Mouse (Mus musculus): ENCODE data around the gene Lrrn2. TPM values are rescaled to one million over a fixed set of nuclear protein-coding genes. Genes with fewer than 3 reads are reported as not detected.

The Lrrn2 gene
- 4.3 TPM for polyA plus RNA-seq (2014; fragmentation: Illumina TruSeq; extraction: RNeasy Lipid Tissue Mini Kit (QIAGEN cat#74804); ENCODE audit: low read depth, low replicate concordance)

GRCm38 (mm10) chr1:132880161-132881005 is at the start of gene Lrrn2:
Gene Lrrn2 (plus strand): TSS chr1:132880273.

Other genes with a start within 250 kb of the Lrrn2 start
- gene Nfasc, start 138.5 kb upstream of the Lrrn2 start, polyA plus RNA-seq (2014; fragmentation: Illumina TruSeq; extraction: RNeasy Lipid Tissue Mini Kit (QIAGEN cat#74804); ENCODE audit: low read depth, low replicate concordance): 0.31 TPM
- 37.5 TPM for gene Mdm4, start 150.3 kb downstream of the Lrrn2 start, polyA plus RNA-seq (2014; fragmentation: Illumina TruSeq; extraction: RNeasy Lipid Tissue Mini Kit (QIAGEN cat#74804); ENCODE audit: low read depth, low replicate concordance)
- 12.1 TPM for gene Pik3c2b, start 165.4 kb downstream of the Lrrn2 start, polyA plus RNA-seq (2014; fragmentation: Illumina TruSeq; extraction: RNeasy Lipid Tissue Mini Kit (QIAGEN cat#74804); ENCODE audit: low read depth, low replicate concordance)

Data from heart, adult 10 weeks (tissue).